ENCODE assay signal across 25 mouse cellular contexts in genomic region chr19:29888946-29889345, GRCm38 (mm10). TPM values are rescaled to one million over a fixed set of nuclear protein-coding genes. Genes with fewer than 3 reads are reported as not detected.
"Had no signal": no experiment of that assay in that cellular context is flagged by ENCODE, and none has a peak within 500 bp of the region (broad histone marks: within the 10 kb centered on the region; RNA-seq: fewer than 3 reads in every experiment).

No protein-coding gene starts in this region.

- H3K4me3 ChIP-seq: heart, embryonic 13.5 days; heart, embryonic 15.5 days; hindbrain, embryonic 13.5 days; hindbrain, embryonic 15.5 days; kidney, embryonic 15.5 days; left cerebral cortex, adult 2 months; limb, embryonic 10.5 days; limb, embryonic 12.5 days; liver, embryonic 13.5 days; liver, embryonic 15.5 days had no signal

- H3K36me3 ChIP-seq: heart, embryonic 13.5 days; heart, embryonic 15.5 days; hindbrain, embryonic 13.5 days; hindbrain, embryonic 15.5 days; kidney, embryonic 15.5 days; limb, embryonic 10.5 days; limb, embryonic 12.5 days; liver, embryonic 13.5 days; liver, embryonic 15.5 days had no signal

- DNase-seq: heart, postnatal 14 days; kidney, adult 11 months; kidney, adult 2 months; kidney, adult 9 months; kidney, postnatal 14 days; kidney, postnatal 36 days; layer of hippocampus, adult 9-11 months; liver; liver, embryonic 13.5 days; liver, postnatal 0 days had no signal

- H3K4me2 ChIP-seq: heart, embryonic 11.5 days; heart, embryonic 13.5 days; heart, embryonic 15.5 days; hindbrain, embryonic 13.5 days; hindbrain, embryonic 15.5 days; kidney, embryonic 15.5 days; limb, embryonic 12.5 days; liver, embryonic 11.5 days; liver, embryonic 13.5 days; liver, embryonic 15.5 days had no signal

- H3K9ac ChIP-seq: heart, embryonic 13.5 days; heart, embryonic 15.5 days; hindbrain, embryonic 13.5 days; hindbrain, embryonic 15.5 days; kidney, embryonic 15.5 days; limb, embryonic 12.5 days; liver, embryonic 13.5 days; liver, embryonic 15.5 days; liver, postnatal 0 days had no signal

- ATAC-seq: hindbrain, postnatal 0 days; intestine, embryonic 16.5 days; liver, postnatal 0 days had no signal

- H3K27ac ChIP-seq: heart, embryonic 13.5 days; heart, embryonic 15.5 days; hindbrain, embryonic 13.5 days; hindbrain, embryonic 15.5 days; hindbrain, postnatal 0 days; kidney, embryonic 15.5 days; kidney, postnatal 0 days; left cerebral cortex, adult 2 months; limb, embryonic 10.5 days; limb, embryonic 12.5 days; liver, embryonic 13.5 days; liver, embryonic 15.5 days had no signal

- H3K9me3 ChIP-seq: heart, embryonic 13.5 days; heart, embryonic 15.5 days; hindbrain, embryonic 13.5 days; hindbrain, embryonic 15.5 days; kidney, embryonic 15.5 days; limb, embryonic 10.5 days; limb, embryonic 12.5 days; liver, embryonic 13.5 days; liver, embryonic 15.5 days had no signal

- H3K4me1 ChIP-seq: heart, embryonic 13.5 days; heart, embryonic 15.5 days; hindbrain, embryonic 13.5 days; hindbrain, embryonic 15.5 days; kidney, embryonic 15.5 days; limb, embryonic 10.5 days; limb, embryonic 12.5 days; liver, embryonic 13.5 days; liver, embryonic 15.5 days had no signal

- H3K27me3 ChIP-seq: heart, embryonic 13.5 days; heart, embryonic 15.5 days; hindbrain, embryonic 13.5 days; hindbrain, embryonic 15.5 days; kidney, embryonic 15.5 days; limb, embryonic 12.5 days; liver, embryonic 13.5 days; liver, embryonic 15.5 days had no signal

RNA-seq across cellular contexts. Expression of gene Il33, which starts 36.0 kb away (rescaled TPM):
- total RNA-seq: hematopoietic stem cell, adult 5-6 weeks had no signal
